Mouse (Mus musculus) thymus, adult 18-20 months (tissue): Measurements from ENCODE around the gene Lipc.
A peak's percentile ranks its signal among the peaks of the same experiment; 100 is the strongest.
"Not testable (repeated sequence)": the region's sequence is repeated elsewhere in the genome, so short reads cannot be mapped to it uniquely, and the experiment has no call there.

Experiments used
- DNase-seq, 2 experiments: peaks; one replicate each; pipeline ENCODE4 v3.0.0; 2022; ENCODE audit warnings: mixed read lengths in 2 of 2

Lipc gene

GRCm38 (mm10) chr9:70854950-70855349, 97.1 kb downstream of the Lipc start:
- no peak for DNase-seq

- not testable (repeated sequence) for DNase-seq
These were observed 98.9 kb downstream of the Lipc start for GRCm38 (mm10) chr9:70853081-70853480.

- DNase-seq, result no peak
These were observed 100.5 kb downstream of the Lipc start for GRCm38 (mm10) chr9:70851533-70851932.

- DNase-seq, result no peak
These were observed 103.8 kb downstream of the Lipc start for GRCm38 (mm10) chr9:70848135-70848770.

GRCm38 (mm10) chr9:70847627-70848051, 104.4 kb downstream of the Lipc start:
- no peak for DNase-seq

GRCm38 (mm10) chr9:70843270-70843669, 108.8 kb downstream of the Lipc start:
- no peak for DNase-seq

- no peak for DNase-seq
These were observed 109.6 kb downstream of the Lipc start for GRCm38 (mm10) chr9:70842300-70842941.

GRCm38 (mm10) chr9:70841426-70842215, 110.4 kb downstream of the Lipc start:
- DNase-seq, result no peak

GRCm38 (mm10) chr9:70840861-70841341, 111.1 kb downstream of the Lipc start:
- no peak for DNase-seq

- DNase-seq, result no peak
These were observed 113.7 kb downstream of the Lipc start for GRCm38 (mm10) chr9:70838132-70838911.

- DNase-seq, result peak; percentile 16 to 22
These were observed 117.3 kb downstream of the Lipc start for GRCm38 (mm10) chr9:70834730-70835154.

- DNase-seq, result no peak
These were observed 117.8 kb downstream of the Lipc start for GRCm38 (mm10) chr9:70834217-70834616.

GRCm38 (mm10) chr9:70833111-70833908, 118.7 kb downstream of the Lipc start:
- DNase-seq, result peak; percentile 27 to 42

GRCm38 (mm10) chr9:70832231-70832630, 119.8 kb downstream of the Lipc start:
- DNase-seq, result no peak

- DNase-seq, result no peak
These were observed 121.0 kb downstream of the Lipc start for GRCm38 (mm10) chr9:70830844-70831529.

- DNase-seq, result no peak
These were observed 122.1 kb downstream of the Lipc start for GRCm38 (mm10) chr9:70829784-70830488.

GRCm38 (mm10) chr9:70827911-70828310, 124.1 kb downstream of the Lipc start:
- DNase-seq, result no peak

GRCm38 (mm10) chr9:70824103-70824502, 127.9 kb downstream of the Lipc start:
- no peak for DNase-seq

GRCm38 (mm10) chr9:70818739-70819138, 133.3 kb downstream of the Lipc start:
- DNase-seq, result no peak

GRCm38 (mm10) chr9:70817396-70817795, 134.6 kb downstream of the Lipc start:
- DNase-seq, result no peak
